Mouse (Mus musculus): ENCODE measurements at regions not wholly inside any gene's neighbourhood (a gene's known extent, or its start where the extent isn't known, plus 50 kb on each side); places are given as distances from the start of the nearest gene placed in this dataset.

DNA sequence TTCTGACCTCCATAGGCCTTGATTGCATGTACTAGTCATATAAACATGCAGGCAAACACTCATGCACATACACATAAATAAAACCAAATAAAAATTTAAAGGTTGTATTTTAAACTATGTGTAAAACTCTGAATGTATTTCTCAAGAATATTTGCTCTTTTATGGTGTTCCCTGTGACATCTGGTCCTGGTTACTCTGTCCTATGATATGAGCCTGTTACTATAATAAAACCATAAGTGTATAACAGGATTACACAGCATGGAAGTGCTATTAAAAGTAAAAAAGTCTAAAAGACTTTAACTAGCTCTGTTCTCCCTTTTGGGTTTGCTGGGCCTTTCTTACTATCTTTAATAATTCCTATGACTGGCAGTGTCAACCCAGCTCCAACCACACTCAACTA lies 103.0 kb upstream of the Zpld1 start:
- no peaks in the 10 kb centered on the region for H3K36me3 ChIP-seq (ENCODE audit: control insufficient read depth, insufficient read depth, low read length)
- H3K4me1 ChIP-seq (replicated peaks; ENCODE audit: control insufficient read depth, insufficient read depth, low read length) = no peaks in the 10 kb centered on the region
- no peak overlapping the region for H3K27ac ChIP-seq (ENCODE audit: control insufficient read depth, insufficient read depth, low read length)
- DNase-seq = no peak
- TF ChIP-seq CTCF (IDR thresholded peaks at IDR 0.05; ENCODE audit: borderline replicate concordance, control insufficient read depth, extremely low read depth, insufficient read depth, low read length, poor library complexity) (no peak), POLR2A (IDR thresholded peaks at IDR 0.05; ENCODE audit: control insufficient read depth, extremely low read depth, insufficient read depth, low read length, poor library complexity) (no peak)
- H3K4me3 ChIP-seq (ENCODE audit: control insufficient read depth, insufficient read depth, low read length) = no peak overlapping the region
- H3K27me3 ChIP-seq (ENCODE audit: control insufficient read depth, insufficient read depth, low read length) = no peaks in the 10 kb centered on the region

DNA sequence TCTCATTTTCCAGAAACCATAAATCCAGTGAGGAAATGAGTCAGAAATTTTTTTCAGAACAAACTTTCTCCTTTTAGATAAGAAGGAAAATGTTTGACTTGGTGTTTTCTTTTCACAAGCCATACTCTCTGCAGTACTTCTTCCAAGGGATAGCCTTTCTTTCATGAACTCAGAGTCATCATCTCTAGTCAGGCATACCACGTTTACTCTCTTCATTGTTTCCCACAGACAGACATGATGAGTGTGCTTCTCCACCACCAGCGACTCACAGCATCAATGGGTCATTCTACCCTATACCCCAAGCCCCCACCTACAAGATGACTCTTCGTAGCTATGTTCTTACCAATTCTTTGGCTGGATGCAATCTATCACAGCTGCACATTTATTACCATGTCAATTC lies 97.1 kb upstream of the Zpld1 start:
- TF ChIP-seq POLR2A (IDR thresholded peaks at IDR 0.05; ENCODE audit: control insufficient read depth, extremely low read depth, insufficient read depth, low read length, poor library complexity) (no peak), CTCF (IDR thresholded peaks at IDR 0.05; ENCODE audit: borderline replicate concordance, control insufficient read depth, extremely low read depth, insufficient read depth, low read length, poor library complexity) (no peak)
- Histone ChIP-seq H3K4me1 (replicated peaks; ENCODE audit: control insufficient read depth, insufficient read depth, low read length) (no peaks in the 10 kb centered on the region), H3K36me3 (ENCODE audit: control insufficient read depth, insufficient read depth, low read length) (no peaks in the 10 kb centered on the region), H3K27me3 (ENCODE audit: control insufficient read depth, insufficient read depth, low read length) (no peaks in the 10 kb centered on the region), H3K4me3 (ENCODE audit: control insufficient read depth, insufficient read depth, low read length) (no peak overlapping the region), H3K27ac (ENCODE audit: control insufficient read depth, insufficient read depth, low read length) (no peak overlapping the region)
- 82% methylated on average over 3 of the region's 3 CpGs for WGBS
- DNase-seq = no peak

DNA sequence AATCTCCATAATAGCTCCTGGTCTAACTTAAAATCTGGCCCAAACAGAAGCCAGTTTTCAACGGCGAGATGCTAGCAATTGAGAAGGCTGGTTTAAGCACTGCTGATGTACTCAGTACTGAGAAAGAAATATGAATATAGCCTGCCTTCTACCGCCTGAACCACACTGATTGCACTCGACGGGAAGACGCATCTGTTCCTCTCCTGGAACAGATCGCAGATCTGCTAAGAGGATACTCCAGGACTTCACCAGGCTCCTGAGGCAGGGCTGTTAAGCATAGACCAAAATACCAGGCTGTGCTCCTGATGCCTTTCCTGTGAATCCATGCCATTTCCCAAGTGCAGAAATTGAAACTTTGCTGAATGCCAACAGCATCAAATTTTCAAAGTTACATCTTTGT lies 92.6 kb upstream of the Zpld1 start:
- 93% methylated on average over 7 of the region's 7 CpGs for WGBS
- Histone ChIP-seq H3K27me3 (ENCODE audit: control insufficient read depth, insufficient read depth, low read length) (no peaks in the 10 kb centered on the region), H3K4me3 (ENCODE audit: control insufficient read depth, insufficient read depth, low read length) (no peak overlapping the region), H3K36me3 (ENCODE audit: control insufficient read depth, insufficient read depth, low read length) (no peaks in the 10 kb centered on the region), H3K27ac (ENCODE audit: control insufficient read depth, insufficient read depth, low read length) (no peak overlapping the region), H3K4me1 (replicated peaks; ENCODE audit: control insufficient read depth, insufficient read depth, low read length) (no peaks in the 10 kb centered on the region)
- DNase-seq = no peak
- no peak for TF ChIP-seq CTCF (IDR thresholded peaks at IDR 0.05; ENCODE audit: borderline replicate concordance, control insufficient read depth, extremely low read depth, insufficient read depth, low read length, poor library complexity)

DNA sequence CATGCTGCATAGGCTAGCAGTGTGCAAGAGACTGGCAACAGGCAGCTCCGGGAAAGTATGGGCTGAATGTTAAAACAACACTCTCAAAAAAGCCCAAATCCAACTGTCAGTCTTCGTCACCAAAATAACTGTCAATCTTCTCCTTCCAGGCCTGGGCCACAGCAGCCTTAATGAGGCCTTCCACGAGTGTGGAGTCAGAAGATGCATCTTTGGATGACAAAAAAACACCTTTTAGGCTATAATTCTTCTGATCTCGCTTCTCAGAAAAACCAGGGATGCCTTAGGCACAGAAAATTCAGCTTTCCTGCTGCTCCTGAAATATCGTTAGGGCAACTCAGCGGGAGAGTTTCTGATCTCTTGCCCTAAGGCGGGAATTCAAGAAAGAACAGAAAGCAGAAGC lies 82.2 kb upstream of the Zpld1 start:
- 89% methylated on average over 7 of the region's 7 CpGs for WGBS
- no peak for DNase-seq
- no peak overlapping the region for H3K27ac ChIP-seq (ENCODE audit: control insufficient read depth, insufficient read depth, low read length)
- no peak overlapping the region for H3K4me3 ChIP-seq (ENCODE audit: control insufficient read depth, insufficient read depth, low read length)
- H3K36me3 ChIP-seq (ENCODE audit: control insufficient read depth, insufficient read depth, low read length) = no peaks in the 10 kb centered on the region
- H3K4me1 ChIP-seq (replicated peaks; ENCODE audit: control insufficient read depth, insufficient read depth, low read length) = no peaks in the 10 kb centered on the region
- TF ChIP-seq POLR2A (IDR thresholded peaks at IDR 0.05; ENCODE audit: control insufficient read depth, extremely low read depth, insufficient read depth, low read length, poor library complexity) = no peak
- no peak for TF ChIP-seq CTCF (IDR thresholded peaks at IDR 0.05; ENCODE audit: borderline replicate concordance, control insufficient read depth, extremely low read depth, insufficient read depth, low read length, poor library complexity)
- no peaks in the 10 kb centered on the region for H3K27me3 ChIP-seq (ENCODE audit: control insufficient read depth, insufficient read depth, low read length)

DNA sequence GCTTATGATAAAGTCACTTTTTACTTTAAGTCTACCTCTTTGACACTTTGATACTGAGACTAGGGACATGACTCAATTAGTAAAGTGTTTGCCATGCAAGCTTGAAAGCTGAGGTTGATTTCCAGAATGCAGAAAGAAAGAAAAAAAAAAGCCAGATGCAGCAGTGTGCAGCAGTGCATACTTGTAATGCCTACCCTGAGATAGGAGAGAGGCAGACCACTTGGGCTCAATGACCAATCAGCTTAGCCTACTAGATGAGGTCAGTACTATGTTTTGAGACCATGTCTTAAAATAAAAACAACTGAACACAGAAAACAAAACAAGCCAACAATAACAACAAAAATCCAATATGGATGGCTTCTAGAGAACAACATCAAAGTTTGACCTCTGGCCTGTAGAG lies 81.4 kb upstream of the Zpld1 start:
- no peak overlapping the region for H3K4me3 ChIP-seq (ENCODE audit: control insufficient read depth, insufficient read depth, low read length)
- H3K27ac ChIP-seq (ENCODE audit: control insufficient read depth, insufficient read depth, low read length) = no peak overlapping the region
- H3K36me3 ChIP-seq (ENCODE audit: control insufficient read depth, insufficient read depth, low read length) = no peaks in the 10 kb centered on the region
- no peak for TF ChIP-seq CTCF (IDR thresholded peaks at IDR 0.05; ENCODE audit: borderline replicate concordance, control insufficient read depth, extremely low read depth, insufficient read depth, low read length, poor library complexity)
- TF ChIP-seq POLR2A (IDR thresholded peaks at IDR 0.05; ENCODE audit: control insufficient read depth, extremely low read depth, insufficient read depth, low read length, poor library complexity) = no peak
- DNase-seq = no peak
- H3K27me3 ChIP-seq (ENCODE audit: control insufficient read depth, insufficient read depth, low read length) = no peaks in the 10 kb centered on the region
- no peaks in the 10 kb centered on the region for H3K4me1 ChIP-seq (replicated peaks; ENCODE audit: control insufficient read depth, insufficient read depth, low read length)

DNA sequence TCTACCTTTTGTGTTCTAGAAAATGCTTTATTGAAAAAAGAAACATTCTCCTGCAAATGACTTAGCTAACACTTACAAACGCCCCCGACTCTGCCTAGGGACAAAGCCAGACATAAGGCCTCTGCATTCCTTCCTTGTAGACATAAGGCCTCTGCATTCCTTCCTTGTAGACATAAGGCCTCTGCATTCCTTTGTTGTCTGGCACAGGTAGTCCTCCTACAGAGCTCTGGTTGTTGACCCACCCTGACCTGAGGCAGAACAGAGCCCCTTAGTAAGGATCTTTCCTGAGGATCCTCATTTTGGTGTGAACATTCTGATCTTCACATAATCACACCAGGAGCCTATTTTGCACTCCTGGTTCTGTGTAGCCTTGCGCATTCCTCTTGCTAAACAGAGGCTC lies 80.9 kb upstream of the Zpld1 start:
- Histone ChIP-seq H3K27me3 (ENCODE audit: control insufficient read depth, insufficient read depth, low read length) (no peaks in the 10 kb centered on the region), H3K27ac (ENCODE audit: control insufficient read depth, insufficient read depth, low read length) (no peak overlapping the region), H3K4me3 (ENCODE audit: control insufficient read depth, insufficient read depth, low read length) (no peak overlapping the region), H3K4me1 (replicated peaks; ENCODE audit: control insufficient read depth, insufficient read depth, low read length) (no peaks in the 10 kb centered on the region), H3K36me3 (ENCODE audit: control insufficient read depth, insufficient read depth, low read length) (no peaks in the 10 kb centered on the region)
- TF ChIP-seq CTCF (IDR thresholded peaks at IDR 0.05; ENCODE audit: borderline replicate concordance, control insufficient read depth, extremely low read depth, insufficient read depth, low read length, poor library complexity) (no peak), POLR2A (IDR thresholded peaks at IDR 0.05; ENCODE audit: control insufficient read depth, extremely low read depth, insufficient read depth, low read length, poor library complexity) (no peak)
- no peak for DNase-seq
- 94% methylated on average over 3 of the region's 3 CpGs for WGBS

DNA sequence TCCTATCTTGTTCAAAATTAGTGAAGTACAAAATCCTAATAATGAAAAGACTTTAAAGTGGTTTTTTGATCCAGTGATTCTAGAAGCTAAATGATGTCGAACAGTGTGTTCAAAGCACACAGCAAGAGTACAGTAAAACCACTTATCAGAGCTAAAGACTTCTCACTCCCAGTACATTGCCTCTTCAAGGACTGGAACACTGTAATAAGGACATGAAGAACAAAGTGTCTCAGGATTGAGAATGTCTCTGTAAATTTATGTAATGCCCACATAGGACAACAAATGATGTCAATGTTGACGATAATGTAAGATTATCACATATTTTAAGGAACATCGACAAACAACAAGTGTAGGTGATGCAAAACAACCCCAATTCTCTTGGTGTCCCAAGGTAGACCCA lies 78.1 kb upstream of the Zpld1 start:
- no peak for DNase-seq
- WGBS = 95% methylated on average over 3 of the region's 3 CpGs
- Histone ChIP-seq H3K27me3 (ENCODE audit: control insufficient read depth, insufficient read depth, low read length) (no peaks in the 10 kb centered on the region), H3K4me3 (ENCODE audit: control insufficient read depth, insufficient read depth, low read length) (no peak overlapping the region), H3K36me3 (ENCODE audit: control insufficient read depth, insufficient read depth, low read length) (no peaks in the 10 kb centered on the region), H3K4me1 (replicated peaks; ENCODE audit: control insufficient read depth, insufficient read depth, low read length) (no peaks in the 10 kb centered on the region), H3K27ac (ENCODE audit: control insufficient read depth, insufficient read depth, low read length) (no peak overlapping the region)
- no peak for TF ChIP-seq POLR2A (IDR thresholded peaks at IDR 0.05; ENCODE audit: control insufficient read depth, extremely low read depth, insufficient read depth, low read length, poor library complexity)
